Mouse (Mus musculus): ENCODE data around the gene Pcp4.

The Pcp4 gene

DNA sequence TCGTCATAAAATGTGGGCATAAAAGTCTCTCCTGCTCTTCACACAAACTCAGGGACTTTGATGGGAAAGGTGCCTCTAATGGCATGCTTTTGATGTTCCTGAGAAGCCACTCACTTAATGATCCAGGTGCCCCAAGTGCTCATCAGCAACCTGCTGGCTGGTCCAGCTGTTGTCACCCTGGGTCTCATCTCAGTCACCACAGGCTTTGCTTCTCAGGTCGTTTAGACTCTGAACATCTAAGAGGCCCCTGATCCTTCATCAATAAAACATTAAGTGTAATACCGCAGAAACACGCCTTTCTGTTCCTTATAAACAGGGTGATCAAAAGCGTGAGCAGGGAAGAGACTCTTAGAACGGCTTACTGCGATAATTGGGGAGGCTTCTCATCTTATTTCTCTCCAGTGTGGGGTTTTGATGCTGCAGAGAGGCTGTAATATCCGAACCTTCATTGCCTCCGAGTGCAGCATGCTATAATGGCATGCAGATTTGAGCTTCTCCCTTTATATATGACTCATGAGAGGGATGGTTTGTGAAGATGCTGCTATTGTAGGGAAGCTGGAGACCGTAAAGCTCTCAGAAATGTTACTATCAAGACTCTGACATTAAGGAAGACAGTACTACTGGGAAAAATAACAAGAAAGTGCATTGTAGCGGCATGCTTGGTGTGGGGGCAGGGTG, 19.7 kb downstream of the Pcp4 start:
- DNase-seq (ENCODE audit: extremely low read depth, insufficient read length, low spot score) = no peak

DNA sequence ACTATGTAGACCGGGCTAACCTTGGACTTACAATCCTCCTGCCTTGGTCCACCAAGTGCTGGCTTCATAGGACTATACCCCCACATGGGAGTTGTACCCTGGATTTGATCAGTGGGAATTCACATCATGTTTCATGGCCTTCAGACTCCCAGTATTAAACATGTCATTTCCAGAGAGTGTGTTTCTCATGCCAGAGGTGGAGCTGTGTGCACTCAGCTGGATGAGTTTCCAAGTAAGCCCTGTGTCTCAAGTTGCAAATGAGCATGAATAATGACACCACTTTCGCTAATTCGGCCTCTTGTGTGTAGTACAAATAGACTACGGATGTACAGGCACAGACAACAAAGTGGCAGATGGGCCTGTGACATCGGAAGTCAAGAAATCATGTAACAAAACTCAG, 20.6 kb downstream of the Pcp4 start:
- no peak for DNase-seq (ENCODE audit: extremely low read depth, insufficient read length, low spot score)

DNA sequence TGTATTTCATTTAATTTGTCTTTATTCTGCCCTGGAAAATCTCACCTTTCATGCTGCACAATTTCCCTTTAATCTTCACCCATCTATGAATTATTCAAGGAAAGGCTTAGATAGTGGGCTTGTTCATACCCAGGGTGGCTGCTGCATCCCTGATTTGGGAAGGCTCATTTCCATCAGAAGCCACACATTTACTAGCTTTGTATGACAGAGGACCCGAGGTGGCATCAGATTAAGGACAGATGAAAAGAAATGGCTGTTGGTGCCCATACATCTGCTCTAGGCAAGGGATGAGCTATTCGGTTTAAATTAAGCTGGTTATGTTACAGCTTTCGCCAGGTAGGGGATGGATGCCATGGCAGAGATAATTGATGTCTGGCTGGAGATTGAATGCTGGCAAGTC, 24.1 kb downstream of the Pcp4 start:
- no peak for DNase-seq (ENCODE audit: extremely low read depth, insufficient read length, low spot score)

DNA sequence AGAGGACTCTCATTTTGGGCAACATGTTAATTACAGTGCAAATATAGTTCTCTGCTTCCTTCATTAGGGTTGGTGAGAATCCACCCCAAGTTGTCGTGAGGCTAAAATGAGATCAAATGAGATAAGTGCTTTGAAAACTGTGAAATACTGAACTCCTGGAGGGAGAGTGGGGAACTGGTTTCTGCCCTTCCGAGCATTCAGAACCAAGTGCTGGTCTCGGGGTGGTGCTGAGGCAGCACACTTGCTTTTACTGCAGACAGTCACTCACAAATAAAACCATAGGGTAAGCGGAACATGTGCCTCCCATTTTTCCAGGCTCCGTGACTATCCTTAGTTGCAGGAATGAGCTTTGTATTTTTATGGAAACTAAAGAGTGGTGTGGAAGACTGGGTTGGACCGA, 26.7 kb downstream of the Pcp4 start:
- DNase-seq (ENCODE audit: extremely low read depth, insufficient read length, low spot score) = no peak

DNA sequence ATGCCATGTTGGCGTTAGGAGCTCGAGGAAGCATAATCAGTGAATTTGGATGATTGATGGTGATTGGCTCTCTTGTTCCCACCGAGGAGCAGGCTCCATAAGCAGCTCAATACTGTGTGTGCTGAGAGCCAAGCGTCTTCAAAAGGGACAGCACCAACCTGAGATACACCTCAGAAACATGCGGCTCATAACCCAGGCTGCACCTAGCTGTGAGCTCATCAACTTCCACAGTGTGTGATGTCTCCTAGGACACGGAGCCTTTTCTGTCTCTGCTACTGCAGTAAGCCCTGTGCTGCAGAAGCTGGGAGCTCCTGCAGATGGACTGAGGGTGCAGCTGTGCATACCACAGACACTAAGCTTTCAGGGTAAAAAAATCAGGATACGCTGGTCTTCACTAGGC, 31.5 kb downstream of the Pcp4 start:
- no peak for DNase-seq (ENCODE audit: extremely low read depth, insufficient read length, low spot score)

DNA sequence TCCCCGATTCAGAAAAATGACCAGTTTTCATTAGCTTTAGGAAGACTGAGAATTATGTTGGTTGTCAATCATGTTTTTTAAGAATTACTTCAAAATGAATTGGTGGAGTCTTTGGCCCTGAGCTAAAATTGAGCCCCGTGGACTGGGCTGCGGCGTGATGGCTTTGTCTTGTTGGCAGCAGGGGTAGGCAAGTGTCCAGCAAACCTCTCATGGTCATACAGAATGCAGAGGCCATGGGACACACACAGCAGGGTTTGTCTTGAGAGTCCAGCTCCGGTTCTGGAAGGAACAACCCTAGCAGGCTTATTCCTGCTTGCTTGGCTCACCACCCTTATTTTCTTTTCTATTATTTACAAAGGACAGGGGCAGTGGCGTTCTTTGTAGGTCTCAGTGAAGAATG, 33.8 kb downstream of the Pcp4 start:
- no peak for DNase-seq (ENCODE audit: extremely low read depth, insufficient read length, low spot score)

DNA sequence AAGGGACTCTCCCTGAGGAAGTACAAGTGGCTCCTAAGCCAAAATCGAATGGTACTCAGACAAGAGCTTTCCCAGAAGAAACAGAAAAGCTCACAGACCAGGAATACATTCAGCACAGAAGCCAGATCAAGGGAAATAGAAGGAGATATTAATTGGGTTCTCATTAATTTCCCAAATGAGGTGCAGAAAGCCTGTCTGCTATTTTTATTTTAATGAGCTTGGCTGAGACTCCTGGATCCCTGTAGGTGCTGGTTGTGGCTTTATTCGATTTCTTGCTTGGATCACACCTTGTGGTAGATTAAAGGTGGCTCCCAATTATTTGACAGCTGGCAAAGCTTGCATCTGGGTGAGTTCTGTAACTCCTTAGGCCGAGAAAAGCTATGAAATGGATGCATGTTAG, 35.2 kb downstream of the Pcp4 start:
- no peak for DNase-seq (ENCODE audit: extremely low read depth, insufficient read length, low spot score)

DNA sequence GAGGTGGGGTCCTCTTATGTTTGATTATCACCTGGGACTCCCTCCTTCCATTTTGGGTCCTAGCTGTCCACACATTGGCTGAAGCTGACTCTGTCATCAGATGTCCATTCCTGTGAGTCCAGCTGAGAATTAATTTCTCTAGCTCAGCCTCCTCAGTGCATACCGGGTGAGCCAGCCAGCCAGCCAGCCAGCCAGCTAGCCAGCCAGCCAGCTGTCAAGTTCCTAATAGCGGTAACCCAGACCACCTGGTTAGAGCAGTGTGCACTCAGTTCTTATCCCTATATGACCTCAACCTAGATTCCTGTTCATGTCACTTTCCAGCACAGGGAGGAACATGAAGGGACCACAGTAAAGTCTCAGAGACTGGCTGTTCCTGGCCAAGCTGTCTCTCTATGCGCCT, 47.1 kb downstream of the Pcp4 start:
- DNase-seq (ENCODE audit: extremely low read depth, insufficient read length, low spot score) = no peak

DNA sequence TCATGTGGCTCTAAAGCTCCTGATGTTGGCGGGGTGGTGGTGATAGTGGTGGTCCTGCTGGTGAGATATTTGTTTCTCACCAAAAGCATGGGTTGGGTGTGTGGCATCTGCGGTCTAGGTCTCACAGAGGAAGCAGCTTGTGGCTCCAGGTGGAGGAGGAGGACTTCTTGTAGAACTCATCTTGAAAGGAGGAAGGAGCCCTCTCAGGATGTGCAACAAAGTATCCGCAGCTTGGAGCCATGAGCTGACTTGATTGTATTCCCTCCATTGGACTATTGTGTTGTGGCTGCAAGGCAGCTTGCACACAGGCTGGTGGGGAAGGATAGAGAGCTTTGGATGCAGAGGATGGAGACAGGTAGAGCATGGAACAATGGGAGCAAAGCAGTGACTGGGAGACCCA, 60.1 kb downstream of the Pcp4 start:
- DNase-seq (ENCODE audit: extremely low read depth, insufficient read length, low spot score) = no peak

DNA sequence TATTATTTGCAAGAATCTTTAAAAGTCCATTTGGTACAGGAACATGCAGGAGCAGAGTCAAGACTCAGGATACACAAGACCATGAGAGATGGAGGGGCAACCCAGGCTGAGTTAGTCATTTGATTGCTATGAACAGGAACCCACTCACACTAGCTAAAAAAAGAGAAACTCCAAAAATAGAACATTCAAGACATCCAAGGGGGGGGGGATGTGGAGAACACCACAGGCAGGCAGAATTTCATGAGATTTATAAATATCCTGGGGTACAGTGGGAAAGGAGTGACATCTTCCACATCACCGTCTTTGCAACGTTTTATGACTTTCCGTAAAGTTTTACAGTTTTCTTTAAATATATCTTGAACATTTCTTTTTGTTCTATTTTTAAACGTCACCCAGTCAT, 61.1 kb downstream of the Pcp4 start:
- no peak for DNase-seq (ENCODE audit: extremely low read depth, insufficient read length, low spot score)

DNA sequence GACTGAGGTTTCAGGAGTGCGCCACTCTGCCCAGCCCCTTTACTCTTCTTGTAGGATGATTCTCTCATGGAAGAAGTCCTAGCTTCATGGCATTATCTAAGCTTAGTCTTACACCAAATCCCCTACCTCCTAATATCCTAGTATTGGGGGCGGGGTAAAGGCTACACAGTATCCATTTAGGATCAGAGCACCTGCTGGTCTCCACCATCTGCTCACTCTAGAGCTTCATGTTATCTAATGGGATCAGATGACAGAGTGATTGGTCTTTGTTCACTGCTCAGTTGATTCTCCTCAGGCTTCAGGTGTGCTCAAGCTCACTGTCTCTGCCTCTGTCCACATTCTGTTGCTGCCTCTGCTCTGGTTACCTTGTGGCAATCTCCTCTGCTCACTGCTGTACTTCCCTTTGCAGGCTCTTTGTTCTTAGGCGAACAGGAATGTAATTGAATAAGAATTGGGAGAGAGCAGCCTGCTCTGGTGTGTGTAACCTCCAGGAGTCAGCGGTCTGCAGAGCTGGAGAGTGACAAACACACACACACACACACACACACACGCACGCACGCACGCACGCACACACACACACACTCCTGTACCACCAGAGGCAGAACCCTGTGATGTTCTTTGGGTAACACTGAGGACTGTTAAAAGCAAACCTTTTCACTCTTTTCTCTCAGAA, 62.6 kb downstream of the Pcp4 start:
- DNase-seq (ENCODE audit: extremely low read depth, insufficient read length, low spot score) = no peak

DNA sequence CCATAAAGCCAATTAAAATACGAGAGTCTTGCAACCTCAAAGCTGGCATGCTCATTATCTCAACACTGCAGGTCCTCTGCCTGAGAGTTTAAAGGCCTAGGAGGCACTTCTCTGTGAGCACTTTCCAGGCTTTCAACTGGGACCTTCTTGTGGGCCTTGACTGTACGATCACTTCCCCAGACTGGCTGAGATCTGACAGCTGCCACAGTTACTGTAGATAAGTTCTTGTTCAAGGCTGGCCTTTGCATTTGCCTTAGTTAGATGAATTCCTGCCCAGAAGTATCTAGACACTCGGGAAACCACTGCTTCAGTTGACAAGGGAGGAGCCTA, 63.1 kb downstream of the Pcp4 start:
- DNase-seq (ENCODE audit: extremely low read depth, insufficient read length, low spot score) = no peak

DNA sequence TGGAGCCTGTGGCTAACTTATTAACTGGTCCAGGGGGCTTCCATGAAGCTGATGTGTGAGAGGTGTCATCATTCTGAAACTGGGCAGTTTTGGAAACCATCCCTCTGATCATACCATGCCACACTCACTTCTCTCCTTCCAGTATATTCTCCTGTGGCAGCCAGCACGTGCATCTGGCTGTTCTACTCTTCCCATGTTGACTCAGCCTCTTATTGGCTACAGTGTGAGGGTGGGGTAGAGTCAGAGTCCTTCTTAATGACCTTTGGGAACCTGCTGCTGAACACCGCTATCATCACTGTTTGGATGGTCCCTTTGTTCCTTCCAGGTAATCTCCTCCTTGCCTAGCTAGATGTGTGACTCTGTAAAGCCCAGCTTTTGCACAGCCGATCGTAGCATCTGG, 63.6 kb downstream of the Pcp4 start:
- DNase-seq (ENCODE audit: extremely low read depth, insufficient read length, low spot score) = no peak

DNA sequence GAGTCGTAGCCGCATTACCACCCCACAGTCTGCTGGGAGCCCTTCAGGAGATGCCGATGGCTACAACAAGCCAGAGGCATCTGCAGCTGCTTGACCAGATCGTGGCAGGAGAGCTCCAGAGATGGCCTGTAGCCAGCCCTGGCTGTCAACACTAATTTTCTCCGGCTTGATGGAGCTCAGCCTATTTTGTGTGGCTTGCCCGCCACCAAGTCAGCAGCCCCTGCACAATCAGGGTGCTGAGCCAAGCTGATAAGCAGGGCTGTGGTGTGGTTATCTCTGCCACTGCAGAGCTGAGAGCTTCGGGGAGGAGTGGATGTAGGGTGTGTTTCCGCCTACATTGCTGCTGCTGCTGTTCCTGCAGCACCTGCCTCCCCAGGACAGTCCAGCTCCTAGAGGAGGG, 66.3 kb downstream of the Pcp4 start:
- DNase-seq (ENCODE audit: extremely low read depth, insufficient read length, low spot score) = no peak

DNA sequence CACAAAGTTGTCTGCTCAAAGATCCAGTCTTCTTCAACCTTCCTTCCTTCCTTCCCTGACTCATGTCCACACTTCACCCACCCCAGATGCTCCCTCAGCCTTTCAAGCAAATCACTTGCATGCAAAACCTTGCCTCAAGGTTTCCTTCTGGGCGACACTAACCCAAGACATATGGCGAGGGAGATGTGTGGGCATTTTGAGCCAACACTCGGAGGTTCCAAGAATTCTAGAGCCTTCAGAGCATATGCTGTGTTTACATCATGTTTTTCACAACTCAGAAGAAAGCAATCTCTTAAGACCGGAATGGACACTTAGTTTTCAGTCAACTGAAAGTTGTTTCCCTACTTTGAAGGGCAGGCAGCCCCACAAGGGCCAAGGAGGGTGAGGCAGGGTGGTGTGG, 67.9 kb downstream of the Pcp4 start:
- DNase-seq (ENCODE audit: extremely low read depth, insufficient read length, low spot score) = no peak

DNA sequence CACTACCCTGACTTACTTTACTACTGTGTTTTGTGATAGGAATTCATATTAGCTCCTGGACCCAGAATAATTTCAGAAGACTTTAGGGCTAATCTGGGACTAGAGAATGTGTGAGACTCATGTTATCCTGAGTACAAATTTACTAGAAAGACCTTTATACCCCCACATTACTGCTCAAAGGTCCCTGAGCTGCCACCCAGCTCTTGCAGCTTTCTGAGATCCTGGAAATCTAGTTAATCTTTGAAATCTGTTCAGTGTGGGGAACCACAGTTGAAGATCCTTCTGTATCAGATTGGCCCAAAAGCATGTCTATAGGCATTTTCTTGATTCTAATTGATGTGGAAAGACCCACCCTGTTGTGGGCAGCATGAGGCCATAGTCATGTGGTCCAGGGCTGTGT, 69.0 kb downstream of the Pcp4 start:
- DNase-seq (ENCODE audit: extremely low read depth, insufficient read length, low spot score) = no peak

DNA sequence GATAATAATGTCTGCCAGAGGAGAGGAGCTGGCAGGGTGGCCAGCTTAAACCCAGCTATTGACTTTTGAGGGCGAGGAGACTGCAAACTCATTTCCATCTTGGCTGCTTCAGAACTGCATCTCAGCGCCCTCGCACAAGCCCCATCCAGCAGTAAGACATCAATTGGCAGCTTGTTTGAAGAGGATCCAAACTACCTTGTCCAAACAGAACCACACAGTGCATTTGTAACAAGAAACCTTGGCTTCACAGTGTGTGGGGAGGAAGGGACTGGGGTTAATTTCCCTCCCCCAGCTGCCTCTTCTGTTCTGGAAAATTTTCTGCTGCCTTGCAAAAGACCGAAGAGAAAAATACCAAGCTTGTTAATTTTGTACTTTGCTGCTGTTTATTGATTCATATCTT, 71.7 kb downstream of the Pcp4 start:
- DNase-seq (ENCODE audit: extremely low read depth, insufficient read length, low spot score) = no peak

DNA sequence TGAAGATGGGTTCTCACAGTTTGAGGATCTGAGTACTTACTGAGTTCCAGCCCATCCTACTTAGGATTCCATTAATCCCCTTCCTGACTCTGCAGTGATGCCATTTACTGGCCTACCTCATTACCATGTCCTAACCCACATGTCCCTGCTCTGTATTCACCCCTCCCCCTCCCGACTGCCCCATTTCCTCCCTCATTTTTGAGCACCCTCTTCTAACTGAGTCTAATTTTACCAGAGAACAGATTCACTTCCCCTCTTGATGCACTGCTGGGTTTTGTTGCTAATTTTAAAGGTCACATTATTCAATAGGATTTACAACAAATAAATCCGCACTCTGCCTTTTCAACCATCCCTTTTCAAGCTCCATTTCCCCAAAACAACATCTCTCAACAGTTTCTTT, 73.7 kb downstream of the Pcp4 start:
- DNase-seq (ENCODE audit: extremely low read depth, insufficient read length, low spot score) = no peak

DNA sequence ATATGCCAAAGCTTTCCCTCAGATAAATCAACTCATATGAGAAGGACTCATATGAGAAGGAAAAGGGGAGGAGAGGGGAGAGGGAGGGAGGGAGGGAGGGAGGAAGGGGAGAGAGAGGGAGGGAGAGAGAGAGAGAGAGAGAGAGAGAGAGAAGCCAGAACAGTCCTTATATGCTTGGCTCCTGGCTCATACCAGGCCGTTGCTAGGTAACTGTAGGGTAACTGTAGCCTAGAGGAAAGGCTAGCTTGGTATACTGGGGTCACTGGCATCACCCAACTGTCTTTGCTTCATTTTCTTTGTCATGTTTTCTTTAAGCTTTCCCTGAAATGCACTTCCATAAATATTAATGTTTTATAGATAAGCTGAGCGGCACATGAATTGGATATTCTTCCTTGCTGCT, 85.3 kb downstream of the Pcp4 start:
- DNase-seq (ENCODE audit: extremely low read depth, insufficient read length, low spot score) = no peak

DNA sequence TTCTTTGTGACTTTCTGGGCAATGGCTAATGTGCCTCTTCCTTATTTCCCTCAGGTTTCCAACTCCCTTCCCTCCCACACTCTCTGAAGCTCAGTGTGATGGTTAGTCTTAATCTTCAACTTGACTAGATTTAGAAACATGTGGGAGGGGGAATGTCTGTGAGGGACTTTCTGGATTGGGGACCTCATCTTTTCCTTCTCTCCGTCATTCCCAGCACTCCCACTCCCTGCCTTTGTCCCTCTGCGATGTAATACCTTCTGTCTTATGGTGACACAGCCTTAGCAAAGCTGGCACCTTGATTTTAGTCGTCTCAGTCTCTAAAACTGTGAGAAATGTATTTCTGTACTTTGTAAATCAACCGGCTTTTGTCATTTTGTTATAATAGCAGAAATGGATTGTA, 88.0 kb downstream of the Pcp4 start:
- no peak for DNase-seq (ENCODE audit: extremely low read depth, insufficient read length, low spot score)

DNA sequence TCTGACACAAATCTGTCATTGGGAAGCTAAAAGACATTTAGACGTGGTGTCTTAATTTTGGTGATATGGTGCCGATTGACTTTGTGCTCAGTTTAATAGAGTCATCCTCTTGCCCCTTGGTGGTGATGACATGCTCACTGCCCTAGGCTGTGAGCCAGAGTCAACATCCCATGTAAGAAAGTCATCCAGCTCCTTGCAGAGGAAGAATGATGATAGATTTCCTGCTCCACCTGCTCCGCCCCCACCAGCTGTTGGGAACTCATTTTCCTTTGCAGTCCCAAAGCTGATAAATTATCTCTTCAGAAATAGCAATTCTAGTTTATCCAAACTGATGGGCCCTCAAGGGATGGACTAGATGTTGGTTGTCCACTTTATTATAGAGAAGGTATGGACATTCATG, 89.2 kb downstream of the Pcp4 start:
- no peak for DNase-seq (ENCODE audit: extremely low read depth, insufficient read length, low spot score)

DNA sequence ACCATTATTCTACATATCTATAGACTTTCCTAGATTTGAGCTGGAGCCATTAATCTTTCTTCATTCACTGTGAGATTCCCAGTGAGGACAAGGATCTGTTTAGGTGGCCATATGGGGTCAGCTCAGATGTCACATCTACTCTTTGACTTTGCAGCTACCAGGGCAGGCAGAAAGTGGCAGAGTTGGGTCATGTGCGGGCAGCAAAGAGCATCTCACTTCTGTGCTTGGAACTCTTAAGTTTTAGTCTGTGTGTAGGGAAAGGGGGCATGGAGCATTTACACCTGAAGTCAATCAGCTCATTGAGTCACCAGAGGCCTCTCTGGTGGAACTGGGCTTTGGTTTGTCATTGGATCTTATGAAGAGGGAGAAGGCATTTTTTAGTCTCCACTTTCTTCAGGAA, 90.9 kb downstream of the Pcp4 start:
- no peak for DNase-seq (ENCODE audit: extremely low read depth, insufficient read length, low spot score)

DNA sequence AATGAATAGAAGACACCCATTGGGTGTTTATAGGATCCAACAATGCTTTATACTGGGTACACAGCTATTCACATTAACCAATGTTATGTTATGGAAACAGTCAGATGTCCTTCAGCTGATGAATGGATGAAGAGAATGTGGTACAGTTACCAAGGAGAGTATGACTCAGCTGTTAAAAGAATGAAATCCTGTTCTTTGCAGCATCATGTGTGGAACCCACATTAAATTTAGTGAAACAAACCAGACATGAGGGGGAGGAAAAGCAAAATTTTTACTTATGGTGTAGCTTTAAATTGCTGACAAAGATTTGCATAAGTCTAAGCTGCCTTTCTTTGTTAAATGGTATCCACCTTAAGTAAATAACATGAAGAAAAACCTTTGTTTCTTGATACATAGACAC, 92.4 kb downstream of the Pcp4 start:
- DNase-seq (ENCODE audit: extremely low read depth, insufficient read length, low spot score) = no peak

All from 3134 (cell line).